Mouse (Mus musculus) granulocyte monocyte progenitor cell, adult 5-6 weeks (primary cell): ENCODE measurements at regions not wholly inside any gene's neighbourhood (a gene's known extent, or its start where the extent isn't known, plus 50 kb on each side); places are given as distances from the start of the nearest gene placed in this dataset.
"Not testable (repeated sequence)": the region's sequence is repeated elsewhere in the genome, so short reads cannot be mapped to it uniquely, and the experiment has no call there.

Experiments
- ATAC-seq: replicated peaks from 2 replicates; pipeline ENCODE4 v1.8.0; 2016; ENCODE audit warnings: mild to moderate bottlenecking, moderate TSS enrichment, inconsistent platforms; ENCODE audit not compliant: poor library complexity, severe bottlenecking

- ATAC-seq: no peak
Observed at GRCm38 (mm10) chr10:118044840-118045239, 96.8 kb upstream of the Mdm1 start.

- no peak for ATAC-seq
Observed at GRCm38 (mm10) chr10:118045427-118045826, 96.2 kb upstream of the Mdm1 start.

- ATAC-seq: no peak
Observed at GRCm38 (mm10) chr10:118046328-118046727, 95.3 kb upstream of the Mdm1 start.

- ATAC-seq: no peak
Observed at GRCm38 (mm10) chr10:118046831-118047230, 94.8 kb upstream of the Mdm1 start.

- ATAC-seq: no peak
Observed at GRCm38 (mm10) chr10:118049330-118049729, 92.3 kb upstream of the Mdm1 start.

GRCm38 (mm10) chr10:118050152-118050641 is 91.4 kb upstream of the Mdm1 start:
- peak; percentile 72 for ATAC-seq

- peak; percentile 74 for ATAC-seq
Observed at GRCm38 (mm10) chr10:118052042-118052441, 89.6 kb upstream of the Mdm1 start.

GRCm38 (mm10) chr10:118052477-118052876 is 89.1 kb upstream of the Mdm1 start:
- peak; percentile 35 for ATAC-seq

GRCm38 (mm10) chr10:118053037-118053436 is 88.6 kb upstream of the Mdm1 start:
- ATAC-seq: peak; percentile 52

GRCm38 (mm10) chr10:118056789-118057271 is 84.8 kb upstream of the Mdm1 start:
- ATAC-seq: no peak

- no peak for ATAC-seq
Observed at GRCm38 (mm10) chr10:118057516-118057915, 84.1 kb upstream of the Mdm1 start.

GRCm38 (mm10) chr10:118064816-118065216 is 76.8 kb upstream of the Mdm1 start:
- peak; percentile 69 for ATAC-seq

- not testable (repeated sequence) for ATAC-seq
Observed at GRCm38 (mm10) chr10:118076341-118076740, 65.3 kb upstream of the Mdm1 start.

- no peak for ATAC-seq
Observed at GRCm38 (mm10) chr10:118081636-118082166, 59.9 kb upstream of the Mdm1 start.

GRCm38 (mm10) chr10:118083035-118083720 is 58.4 kb upstream of the Mdm1 start:
- ATAC-seq: peak; percentile 84

- ATAC-seq: no peak
Observed at GRCm38 (mm10) chr10:118083721-118084075, 57.9 kb upstream of the Mdm1 start.

DNA sequence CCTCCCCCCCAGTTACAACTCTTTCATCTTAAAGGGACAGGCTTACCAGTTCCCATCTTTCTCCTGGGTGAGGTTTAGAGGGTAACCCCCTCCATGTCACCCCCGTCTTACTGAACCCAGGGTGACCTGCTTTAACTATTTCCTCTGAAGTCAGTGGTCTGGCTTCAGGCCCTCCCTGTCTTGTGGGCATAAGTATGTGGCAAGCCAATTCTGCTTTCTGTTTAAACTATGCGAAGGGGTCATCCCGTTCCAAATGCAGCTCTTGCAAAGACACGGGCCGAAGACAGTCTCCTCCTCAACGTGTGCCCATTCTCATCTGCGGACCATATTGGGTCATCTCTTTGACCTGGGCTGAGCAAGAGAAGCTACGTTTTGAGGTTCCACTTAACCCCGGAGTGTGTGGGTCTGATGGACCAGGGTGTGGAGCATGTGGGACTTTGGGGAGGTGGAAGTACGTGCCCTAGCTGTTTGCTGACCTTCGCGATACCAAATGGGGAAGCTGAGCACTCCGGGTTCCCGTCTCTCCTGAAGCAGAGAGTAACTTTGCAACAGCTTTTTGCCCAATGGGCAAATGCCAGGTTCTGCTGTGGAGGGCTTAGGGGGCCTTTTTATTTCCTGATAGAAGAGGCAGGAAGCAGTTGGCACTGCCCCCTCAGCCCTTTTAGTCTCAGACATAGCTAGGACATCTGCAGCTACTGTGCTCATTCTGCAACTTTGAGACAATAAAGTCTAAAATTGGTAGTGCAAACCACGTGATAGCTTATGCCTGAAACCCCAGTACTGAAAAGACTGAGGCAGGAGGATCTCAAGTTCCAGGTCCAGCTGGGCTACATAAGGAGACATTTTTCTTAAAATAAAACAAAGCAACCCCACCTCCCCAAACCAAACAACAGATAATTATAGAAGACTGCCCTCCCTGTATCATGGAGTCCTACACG is 56.3 kb upstream of the Mdm1 start:
- ATAC-seq: peak; percentile 77

DNA sequence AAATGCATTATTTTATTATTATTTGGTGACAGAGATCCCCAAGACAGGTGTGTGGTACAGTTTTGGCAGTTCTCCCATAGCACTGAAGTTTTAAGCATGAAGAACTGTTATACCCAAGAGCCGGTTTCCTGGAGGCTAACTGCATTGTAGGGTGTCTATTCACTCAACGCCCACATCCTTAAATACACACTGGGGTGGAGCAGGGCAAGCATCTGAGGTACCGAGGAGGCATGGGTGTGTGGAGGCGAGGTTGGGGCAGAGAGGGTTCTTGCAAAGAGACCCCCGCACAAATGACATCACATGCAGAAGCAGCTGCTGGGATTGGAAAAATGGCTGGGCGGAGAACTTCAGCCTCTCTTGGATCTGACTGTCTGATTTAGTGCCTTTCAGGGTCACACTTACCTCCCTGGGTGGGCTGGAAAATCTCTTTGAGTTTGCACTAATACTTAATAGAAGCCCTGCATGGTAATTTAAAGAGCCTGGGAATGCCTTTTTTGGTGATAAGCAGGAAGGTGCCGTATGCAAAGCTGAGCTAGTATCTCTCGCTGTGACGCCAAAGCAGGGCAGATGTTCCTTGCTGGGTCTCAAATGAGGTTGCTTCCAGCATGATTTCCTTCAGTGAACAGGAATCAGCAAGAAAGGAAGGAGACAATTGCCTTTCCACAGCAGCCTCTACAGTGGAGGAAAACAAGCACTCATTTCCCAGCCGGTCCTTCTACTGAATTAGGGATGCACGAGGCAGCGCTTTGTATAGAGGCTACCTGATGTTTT is 53.9 kb upstream of the Mdm1 start:
- ATAC-seq: no peak

DNA sequence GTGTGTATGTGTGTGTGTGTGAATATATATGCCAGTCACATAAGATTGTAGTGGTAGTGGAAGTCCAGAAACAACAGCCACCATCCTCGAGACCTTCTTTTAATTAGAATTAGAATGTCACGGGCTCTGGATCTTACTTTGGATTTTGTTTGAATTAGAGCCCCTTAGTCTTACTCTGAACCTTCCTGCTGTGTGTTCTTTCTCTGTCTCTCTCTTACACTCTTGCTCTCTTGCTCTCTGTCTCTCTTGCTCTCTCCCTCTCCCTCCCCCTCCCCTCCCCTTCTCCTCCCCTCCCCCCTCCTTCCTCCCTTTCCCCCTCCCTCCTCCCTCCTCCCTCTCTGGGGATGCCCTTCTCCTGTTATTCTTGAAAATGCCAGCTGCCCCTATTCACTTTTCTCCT is 53.1 kb upstream of the Mdm1 start:
- no peak for ATAC-seq

- no peak for ATAC-seq
Observed at GRCm38 (mm10) chr10:118089879-118090278, 51.7 kb upstream of the Mdm1 start.
